Mouse (Mus musculus) A20 (cell line): ENCODE data around the gene Cdh19.

Source experiments
- DNase-seq: peaks from one replicate; pipeline ENCODE4 v3.0.0-alpha.2; 2011; ENCODE audit warnings: low read depth, low spot score

The Cdh19 gene

GRCm38 (mm10) chr1:110977484-110977883 lies at the start of gene Cdh19:
Cdh19 (minus strand) TSS chr1:110977584.
- DNase-seq: no peak

DNA sequence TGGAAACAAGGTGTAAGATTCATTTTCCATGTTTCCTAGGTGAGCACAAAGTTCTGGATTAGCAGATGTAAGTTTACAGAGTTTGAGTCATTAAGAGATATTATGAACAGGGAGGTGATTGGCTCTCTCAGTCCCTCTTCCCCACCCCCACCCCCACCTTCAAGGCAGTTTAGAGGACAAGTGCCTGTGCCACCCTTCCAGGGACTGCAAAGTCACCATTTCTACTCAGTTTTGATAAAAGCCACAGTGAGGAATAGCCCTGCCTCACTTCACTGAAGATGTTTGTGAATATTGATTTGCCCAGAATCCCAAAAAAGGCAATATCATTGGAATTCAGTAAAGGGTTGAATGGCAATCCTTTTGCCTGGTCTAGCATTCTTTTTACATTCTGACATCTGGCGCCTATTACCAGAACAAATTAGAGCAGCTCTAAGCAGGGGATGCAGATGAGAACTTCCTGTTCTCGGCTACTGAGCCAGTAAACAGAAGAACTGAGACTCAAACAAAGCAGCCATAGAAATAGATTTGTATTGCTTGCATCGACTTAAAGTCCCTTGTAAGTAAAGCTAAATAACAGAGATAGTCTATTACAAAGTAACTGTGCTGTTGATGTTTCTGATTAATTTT lies 43.2 kb upstream of the Cdh19 start:
- DNase-seq: no peak

DNA sequence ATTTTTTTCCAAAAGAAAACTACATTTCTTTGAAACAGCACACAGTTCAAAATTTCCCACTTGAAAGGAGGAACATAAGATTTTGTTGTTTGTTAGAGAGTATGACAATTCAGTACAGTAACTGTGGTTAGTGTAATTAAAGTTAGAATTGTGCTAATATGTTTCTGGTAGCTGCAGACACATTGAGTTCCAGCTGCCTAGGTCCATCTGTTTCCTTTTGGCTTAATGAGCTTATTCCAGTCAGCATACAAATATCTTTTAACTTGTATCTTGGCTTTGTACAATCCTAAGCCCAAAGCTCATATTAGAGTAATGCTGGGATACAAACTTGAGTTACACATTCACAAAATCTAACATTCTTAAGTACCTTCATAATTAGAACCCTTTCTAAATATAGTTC lies 40.3 kb upstream of the Cdh19 start:
- no peak for DNase-seq

DNA sequence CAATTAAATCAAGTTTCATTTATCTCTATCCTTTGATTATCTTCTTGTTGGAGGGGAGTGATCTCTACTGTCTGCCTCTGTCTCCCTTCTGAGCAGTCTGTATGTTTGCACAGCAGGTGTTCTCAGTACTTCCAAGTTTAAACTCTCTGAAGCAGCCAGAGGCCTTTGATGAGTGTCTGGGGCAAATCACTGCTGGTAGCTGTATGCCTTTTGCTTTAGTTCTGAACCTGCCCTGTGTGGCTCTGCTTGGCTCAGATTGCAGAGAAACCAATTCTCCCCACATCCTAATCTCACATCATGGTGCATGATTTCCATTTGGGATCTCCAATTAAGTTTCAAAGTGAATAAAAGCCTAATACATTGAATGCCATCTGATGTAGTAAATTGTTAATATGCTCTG lies 12.4 kb upstream of the Cdh19 start:
- no peak for DNase-seq

DNA sequence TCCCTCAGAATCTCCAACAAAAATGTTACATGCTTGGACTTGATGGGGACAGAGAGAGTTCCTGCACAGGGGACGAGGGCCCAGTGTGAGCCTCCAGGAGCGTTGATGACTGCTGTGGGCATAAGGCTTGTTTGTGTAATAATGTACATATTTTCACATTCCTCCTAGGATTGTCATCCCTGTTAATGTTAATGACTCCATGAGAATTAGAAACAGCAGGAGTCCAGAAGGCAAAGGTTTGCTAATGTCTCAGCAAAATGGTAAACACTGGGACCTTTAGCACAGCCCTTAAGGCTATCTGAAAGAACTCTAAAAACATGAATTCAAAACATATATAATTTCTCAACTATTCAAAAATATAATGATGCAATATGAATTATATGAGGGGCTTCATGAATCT lies 8.2 kb downstream of the Cdh19 start:
- no peak for DNase-seq

DNA sequence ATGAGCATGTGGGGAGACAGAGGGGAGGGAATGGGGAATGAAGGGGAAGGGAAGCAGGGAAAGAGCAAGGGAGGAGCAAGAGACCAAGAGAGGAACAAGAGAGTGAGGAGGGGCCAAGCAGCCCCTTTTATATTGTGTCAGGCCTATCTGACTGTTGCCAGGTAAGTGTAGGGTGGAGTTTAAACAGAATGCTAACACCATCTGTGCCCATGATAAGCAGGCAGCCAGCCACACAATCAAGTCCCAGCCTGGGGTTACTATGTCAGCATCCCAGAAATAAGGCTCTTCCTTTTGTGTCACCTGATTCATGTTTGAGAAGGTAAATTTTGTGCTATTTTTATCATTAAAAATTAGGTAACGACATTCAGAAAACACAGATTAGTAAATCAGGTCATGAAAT lies 67.6 kb downstream of the Cdh19 start:
- DNase-seq: no peak

DNA sequence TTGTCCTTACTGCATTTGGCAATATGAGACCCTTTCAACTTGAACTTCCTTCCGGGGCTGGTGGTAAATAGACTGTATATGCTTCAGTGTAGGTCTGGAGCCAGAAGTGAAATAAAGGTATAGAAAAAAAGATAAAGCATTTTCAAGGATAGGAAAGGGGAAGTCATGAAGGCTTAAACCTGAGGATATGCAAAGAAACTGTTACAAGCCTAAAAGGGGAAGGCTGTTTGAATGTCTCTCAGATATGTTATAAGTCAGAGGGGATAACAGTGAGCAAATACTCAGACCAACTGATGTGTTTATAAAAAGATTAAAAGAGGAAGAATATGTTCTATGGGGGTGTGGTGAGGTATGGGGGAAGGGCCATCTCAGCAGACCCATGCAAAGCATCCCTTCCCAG lies 68.2 kb downstream of the Cdh19 start:
- DNase-seq: peak; percentile 42

DNA sequence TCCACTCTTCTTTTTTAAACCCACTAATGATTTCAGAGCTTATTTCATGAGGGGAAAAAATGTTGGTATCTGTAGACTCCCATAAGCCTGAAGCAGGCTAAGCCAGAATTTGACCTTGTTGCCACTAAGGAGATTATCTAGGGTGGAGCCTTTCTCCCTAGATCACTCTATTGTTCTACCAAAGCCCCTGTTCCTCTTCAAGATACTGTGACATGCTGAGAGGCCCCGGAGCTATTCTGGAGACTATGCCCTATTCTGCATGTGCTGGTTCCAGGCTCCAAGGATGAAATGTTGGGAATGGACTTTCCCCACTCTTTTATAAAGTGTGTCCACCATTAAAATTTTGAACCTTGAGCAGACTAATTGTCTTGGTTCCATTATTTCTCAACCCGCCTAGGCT lies 73.1 kb downstream of the Cdh19 start:
- no peak for DNase-seq
